Mouse (Mus musculus): ENCODE results near the gene Mgst1. TPM values are rescaled to one million over a fixed set of nuclear protein-coding genes. Genes with fewer than 3 reads are reported as not detected.

Mgst1 gene
- total RNA-seq, 1 experiment from 2014 or later, result 193 TPM

Other genes starting within 250 kb of the Mgst1 start
- gene Slc15a5, start 60.4 kb upstream of the Mgst1 start, total RNA-seq (2017), result not detected in 2 replicates

Measured in neutrophil, adult 5-6 weeks (primary cell).